Comparison of ENCODE assay signal across 15 mouse cellular contexts in the genomic region with DNA sequence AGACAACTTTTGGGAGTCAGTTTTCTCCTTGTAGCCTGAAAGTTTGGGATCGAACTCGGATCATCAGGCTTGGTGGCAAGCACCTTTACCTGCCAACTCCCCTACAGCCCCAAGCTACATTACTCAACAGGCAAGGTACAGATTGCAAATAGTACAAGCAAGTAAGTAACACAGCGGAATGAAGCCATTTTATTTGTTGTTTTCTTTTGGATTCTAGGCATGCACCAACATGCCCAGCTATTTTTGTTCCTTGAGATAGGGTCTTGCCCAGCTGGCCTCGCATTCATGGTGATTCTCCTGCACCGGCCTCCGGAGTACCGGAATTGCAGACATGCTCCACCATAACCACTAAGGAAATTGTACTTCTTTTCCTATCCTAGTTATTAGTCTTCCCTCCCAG.
"Had no signal": no experiment of that assay in that cellular context is flagged by ENCODE, and none has a peak within 500 bp of the region (broad histone marks: within the 10 kb centered on the region; RNA-seq: fewer than 3 reads in every experiment).

No protein-coding gene starts in this region.

- DNase-seq: heart, postnatal 10 days; heart, postnatal 36 days; heart, postnatal 4 days; kidney, adult 11 months; kidney, adult 18-20 months; kidney, adult 2 months; kidney, adult 8-10 months; kidney, adult 9 months; kidney, postnatal 10 days; kidney, postnatal 14 days; kidney, postnatal 25 days; kidney, postnatal 36 days; kidney, postnatal 4 days; layer of hippocampus, adult 9-11 months; layer of hippocampus, postnatal 36 days had no signal
